Mouse (Mus musculus) cerebellum, adult 2 months (tissue): ENCODE results near the gene Frmd7.

Experiments used
- CTCF ChIP-seq: fragments of 200-500 bp; IDR thresholded peaks from 2 replicates; pipeline ENCODE4 v1.5.1; 2011; ENCODE audit warnings: low read depth, mild to moderate bottlenecking, control low read depth, low read length, moderate library complexity, borderline replicate concordance; ENCODE audit not compliant: insufficient read depth
- POLR2A ChIP-seq: fragments of 200-500 bp; IDR thresholded peaks from 2 replicates; pipeline ENCODE4 v1.6.1; 2011; ENCODE audit warnings: low read length, control low read depth, borderline replicate concordance; ENCODE audit not compliant: insufficient read depth

- TF ChIP-seq POLR2A (no peak), CTCF (no peak)
These were observed 17.7 kb downstream of the Frmd7 start for GRCm38 (mm10) chrX:50924629-50925364.
